Mouse (Mus musculus) CD4-positive, CD25-positive, alpha-beta regulatory T cell (primary cell): ENCODE results near the gene Cct5. TPM values are rescaled to one million over a fixed set of nuclear protein-coding genes. Genes with fewer than 3 reads are reported as not detected.

Source experiments
- polyA plus RNA-seq: library from polyadenylated mRNA; unstranded; fragments of 100-300 nt; shearing (Covaris generic); gene quantifications from one replicate; pipeline ENCODE4 v1.2.1, GENCODE M21; 2017

The Cct5 gene
- polyA plus RNA-seq: 357 TPM

GRCm38 (mm10) chr15:31601646-31602374 lies at the start of gene Cct5, which contains the start of gene Fam173b:
Cct5 (minus strand) TSS chr15:31601804.
Fam173b (plus strand) TSS chr15:31601852.

GRCm38 (mm10) chr15:31565184-31565583 lies 36.4 kb downstream of the Cct5 start, which contains the start of gene Cmbl:
Cmbl (plus strand) TSS chr15:31565389.

Other genes with a start within 250 kb of the Cct5 start
- gene Ankrd33b, start 234.1 kb downstream of the Cct5 start, polyA plus RNA-seq: not detected
- gene Ropn1l, start 148.1 kb downstream of the Cct5 start, polyA plus RNA-seq: not detected
- 8.4 TPM for gene March6, start 70.8 kb downstream of the Cct5 start, polyA plus RNA-seq
- 0.25 TPM for gene Cmbl, start 36.4 kb downstream of the Cct5 start, polyA plus RNA-seq
- gene Fam173b, start within 50 bp of the Cct5 start, polyA plus RNA-seq: 12.9 TPM